Mouse (Mus musculus): ENCODE data around the gene Unc13d.
"Not testable (repeated sequence)": the region's sequence is repeated elsewhere in the genome, so short reads cannot be mapped to it uniquely, and the experiment has no call there.

Gene Unc13d

GRCm38 (mm10) chr11:116100385-116100784, 22.6 kb upstream of the Unc13d start:
- no peak for DNase-seq (ENCODE audit: low spot score in 2 of 2)

DNA sequence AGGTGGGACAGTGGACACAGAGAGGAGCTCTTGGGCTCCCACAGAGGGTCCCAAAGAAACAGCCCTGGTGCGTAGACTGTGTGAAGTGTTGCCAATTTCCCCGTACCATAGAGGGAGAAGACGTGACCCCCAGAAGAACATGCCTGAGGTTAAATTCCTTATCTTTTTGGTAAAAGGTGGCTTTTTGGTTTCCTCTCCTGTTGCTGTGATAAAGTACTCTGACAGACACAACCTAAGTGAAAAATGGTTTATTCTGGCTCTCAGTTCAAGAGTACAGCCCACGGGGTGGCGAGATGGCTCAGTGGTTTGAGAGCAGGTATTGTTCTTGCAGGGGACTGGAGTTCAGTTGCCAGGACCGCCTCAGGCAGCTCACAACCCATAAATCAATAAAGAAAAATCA, 21.7 kb upstream of the Unc13d start:
- DNase-seq (ENCODE audit: low spot score in 2 of 2): no peak

GRCm38 (mm10) chr11:116098711-116099460, 21.1 kb upstream of the Unc13d start:
- DNase-seq (ENCODE audit: low spot score in 2 of 2): no peak

- no peak for DNase-seq (ENCODE audit: low spot score in 2 of 2)
Measured at GRCm38 (mm10) chr11:116096213-116097108, 18.7 kb upstream of the Unc13d start.

- DNase-seq (ENCODE audit: low spot score in 2 of 2): no peak
Measured at GRCm38 (mm10) chr11:116095573-116095972, 17.8 kb upstream of the Unc13d start.

DNA sequence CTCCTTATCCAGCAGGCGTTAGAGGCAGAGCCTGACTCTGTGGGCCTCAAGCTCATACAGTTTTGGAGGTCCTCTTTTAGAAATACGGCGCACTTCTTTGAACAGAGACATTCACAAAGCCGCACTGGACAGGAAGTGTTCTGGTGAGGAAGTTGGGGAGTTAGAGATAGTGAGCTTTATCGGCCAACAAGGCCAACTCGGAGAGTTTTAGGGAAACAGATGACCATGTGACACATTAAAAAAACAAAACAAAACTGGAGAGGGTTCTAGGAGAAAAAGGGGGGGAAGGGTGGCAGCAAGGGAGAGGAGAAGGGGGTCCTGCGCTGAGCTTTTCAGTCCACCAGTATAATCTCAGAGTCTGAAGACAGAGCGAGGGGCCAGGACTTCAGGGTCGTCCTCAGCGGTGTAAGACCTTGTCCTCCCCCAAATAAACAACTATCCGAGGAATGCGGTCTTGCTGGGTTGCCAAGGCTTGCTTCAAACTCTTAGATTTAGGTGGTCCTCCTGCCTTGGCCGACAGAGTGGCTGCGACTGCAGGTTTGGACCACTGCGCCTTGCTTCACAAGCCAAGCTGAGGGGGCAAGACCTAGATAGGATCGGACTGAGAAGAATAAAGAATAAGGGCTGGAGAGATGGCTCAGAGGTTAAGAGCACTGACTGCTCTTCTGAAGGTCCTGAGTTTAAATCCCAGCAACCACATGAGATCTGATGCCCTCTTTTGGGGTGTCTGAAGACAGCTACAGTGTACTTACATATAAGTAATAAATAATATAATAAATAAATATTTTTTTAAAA, 16.2 kb upstream of the Unc13d start:
- DNase-seq (ENCODE audit: low spot score in 2 of 2): no peak

DNA sequence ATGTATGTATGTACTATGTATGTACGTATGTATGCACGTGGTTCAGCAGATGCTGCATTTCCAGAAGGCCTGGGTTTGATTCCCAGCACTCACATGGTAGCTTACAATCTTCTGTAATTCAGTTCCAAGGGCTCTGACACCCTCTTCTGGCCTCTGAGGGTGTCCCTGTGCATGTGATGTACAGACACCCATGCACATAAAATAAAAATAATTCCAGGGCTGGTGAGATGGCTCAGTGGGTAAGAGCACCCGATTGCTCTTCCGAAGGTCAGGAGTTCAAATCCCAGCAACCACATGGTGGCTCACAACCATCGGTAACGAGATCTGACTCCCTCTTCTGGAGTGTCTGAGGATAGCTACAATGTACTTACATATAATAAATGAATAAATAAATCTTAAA, 15.2 kb upstream of the Unc13d start:
- not testable (repeated sequence) for DNase-seq (ENCODE audit: low spot score in 2 of 2)

GRCm38 (mm10) chr11:116091591-116091990, 13.8 kb upstream of the Unc13d start:
- DNase-seq (ENCODE audit: low spot score in 2 of 2): no peak

DNA sequence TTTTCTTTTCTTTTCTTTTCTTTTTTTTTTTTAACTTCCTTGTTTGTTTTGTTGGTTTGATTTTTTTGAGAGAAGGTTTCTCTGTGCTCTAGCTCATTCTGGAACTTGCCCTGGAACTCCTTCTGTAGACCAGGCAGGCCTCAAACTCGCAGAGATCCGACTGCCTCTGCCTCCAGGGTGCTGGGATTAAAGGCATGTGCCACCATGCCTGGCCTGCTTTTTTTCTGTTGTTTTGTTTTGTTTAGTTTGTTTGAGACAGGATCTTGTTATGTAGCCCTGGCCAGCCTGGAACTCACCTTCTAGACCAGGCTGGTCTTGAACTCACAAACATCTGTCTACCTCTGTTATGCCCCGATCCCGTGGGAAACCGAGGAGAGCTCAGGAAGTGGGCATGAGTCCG, 11.8 kb upstream of the Unc13d start:
- DNase-seq (ENCODE audit: low spot score in 2 of 2): no peak

GRCm38 (mm10) chr11:116088741-116089394, 11.1 kb upstream of the Unc13d start:
- no peak for DNase-seq (ENCODE audit: low spot score in 2 of 2)

DNA sequence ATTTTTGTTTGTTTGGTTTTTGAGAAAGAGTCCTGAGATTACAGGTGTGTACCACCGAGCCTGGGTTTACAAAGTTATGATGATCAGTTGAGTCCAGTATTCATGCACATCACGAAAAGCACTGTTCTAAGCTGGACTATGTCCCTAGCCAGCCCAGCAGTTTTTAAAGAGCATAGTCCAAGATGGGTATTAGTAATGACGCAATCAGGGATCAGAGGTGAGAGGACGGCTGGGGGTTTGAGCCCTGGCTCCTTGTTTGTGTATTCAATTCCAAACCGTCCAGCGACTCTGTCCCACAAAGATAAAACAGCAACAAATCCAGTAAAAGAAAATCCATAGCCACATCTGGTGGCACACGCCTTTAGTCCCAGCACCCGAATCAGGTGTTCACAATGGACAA, 10.4 kb upstream of the Unc13d start:
- DNase-seq (ENCODE audit: low spot score in 2 of 2): no peak

GRCm38 (mm10) chr11:116087194-116088130, 9.7 kb upstream of the Unc13d start:
- peak; percentile 84 to 91 for DNase-seq (ENCODE audit: low spot score in 2 of 2)

DNA sequence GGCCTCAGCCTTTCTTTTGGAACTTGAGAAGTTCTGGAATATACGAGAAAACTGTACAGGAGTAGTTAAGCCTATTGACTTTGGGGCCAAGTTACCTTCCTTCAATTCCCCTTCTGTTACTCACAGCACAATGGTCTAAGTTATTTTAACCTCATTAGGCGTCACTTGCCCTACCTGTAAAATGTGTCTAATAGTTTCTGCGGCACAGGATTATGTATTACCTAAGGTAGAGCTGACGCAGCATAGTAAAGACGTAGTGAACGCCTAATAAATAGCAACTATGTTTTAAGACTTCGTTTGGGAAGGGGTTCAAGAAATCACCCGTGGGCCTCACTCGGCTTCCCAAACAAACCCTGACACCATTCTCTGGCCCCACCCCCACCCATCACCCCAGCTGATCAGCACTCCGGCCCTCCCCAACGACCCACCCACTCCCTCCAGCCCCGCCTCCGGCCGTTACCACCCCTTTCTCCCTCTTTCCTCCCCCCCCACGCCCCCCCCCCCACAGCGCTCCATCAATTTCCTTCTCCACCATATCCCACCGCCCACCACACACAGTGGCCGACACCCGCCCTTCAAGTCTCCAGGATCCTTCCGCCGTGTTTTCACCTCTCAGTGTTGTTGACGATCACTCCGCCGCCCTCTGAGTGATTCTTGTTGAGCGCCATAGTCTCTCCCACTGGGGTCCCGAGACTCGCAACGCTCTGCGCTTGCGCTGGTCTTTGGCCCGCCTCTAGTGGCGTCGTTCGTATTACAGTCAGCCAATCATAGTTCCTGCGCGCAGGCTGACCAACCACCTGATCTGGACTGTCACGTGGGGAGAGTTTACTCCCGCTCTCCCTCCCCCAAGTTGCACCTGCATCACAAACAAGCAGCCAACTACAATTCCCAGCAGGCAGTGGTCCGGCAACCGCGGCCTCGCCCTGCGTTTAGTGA, 8.8 kb upstream of the Unc13d start, which contains the start of gene Wbp2:
Wbp2 (minus strand) TSS at position 738 of the 936 bp plus-strand sequence.
- peak; percentile 90 to 96 for DNase-seq (ENCODE audit: low spot score in 2 of 2)

- no peak for DNase-seq (ENCODE audit: low spot score in 2 of 2)
Measured at GRCm38 (mm10) chr11:116084166-116084565, 6.4 kb upstream of the Unc13d start.

- DNase-seq (ENCODE audit: low spot score in 2 of 2): no peak
Measured at GRCm38 (mm10) chr11:116083096-116083672, 5.4 kb upstream of the Unc13d start.

GRCm38 (mm10) chr11:116081081-116081480, 3.3 kb upstream of the Unc13d start:
- no peak for DNase-seq (ENCODE audit: low spot score in 2 of 2)

- no peak for DNase-seq (ENCODE audit: low spot score in 2 of 2)
Measured at GRCm38 (mm10) chr11:116079511-116079910, 1.8 kb upstream of the Unc13d start.

DNA sequence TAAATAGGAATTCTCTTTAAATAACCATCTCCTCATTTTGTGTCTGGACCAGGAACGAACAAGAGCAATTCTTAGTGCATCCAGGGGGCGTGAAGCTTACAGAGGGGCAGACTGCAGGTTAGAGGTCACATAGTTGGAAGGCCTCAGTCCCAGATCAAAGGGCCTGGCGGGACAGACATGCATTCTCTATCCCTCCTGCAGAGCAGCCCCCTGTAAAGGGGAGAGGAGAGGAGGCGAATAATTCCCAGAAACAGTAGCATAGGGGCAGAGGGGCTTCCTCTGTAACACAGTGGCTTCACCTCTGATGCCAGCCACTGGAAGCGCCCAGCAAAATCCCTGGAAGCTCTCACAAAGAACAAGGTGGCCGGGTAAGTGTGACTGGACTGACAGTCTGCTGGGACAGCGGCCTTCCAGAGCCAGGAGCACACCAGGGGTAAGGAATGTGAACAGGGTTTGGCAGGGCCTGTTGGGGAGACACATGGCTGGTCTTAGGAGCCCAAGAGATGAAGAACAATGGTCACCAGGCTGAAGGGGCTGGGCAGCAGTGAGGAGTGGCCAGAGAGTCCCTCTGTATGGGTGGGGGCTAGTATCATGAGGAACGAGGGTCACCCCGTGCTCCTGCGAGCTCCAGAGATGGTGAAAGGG, 1.0 kb upstream of the Unc13d start:
- no peak for DNase-seq (ENCODE audit: low spot score in 2 of 2)
